Mouse (Mus musculus) right cerebral cortex, postnatal 14 days (tissue): ENCODE results near the gene Trappc6a.
"Not testable (repeated sequence)": the region's sequence is repeated elsewhere in the genome, so short reads cannot be mapped to it uniquely, and the experiment has no call there.

Experiments
- DNase-seq: peaks from one replicate; pipeline ENCODE4 v3.0.0; 2022

The Trappc6a gene

GRCm38 (mm10) chr7:19491731-19492130, 16.5 kb upstream of the Trappc6a start:
- DNase-seq = no peak

GRCm38 (mm10) chr7:19494751-19495474, 13.3 kb upstream of the Trappc6a start:
- no peak for DNase-seq

GRCm38 (mm10) chr7:19495521-19496213, 12.5 kb upstream of the Trappc6a start:
- no peak for DNase-seq

- no peak for DNase-seq
Measured at GRCm38 (mm10) chr7:19496214-19496555, 12.0 kb upstream of the Trappc6a start.

GRCm38 (mm10) chr7:19498326-19498725, 9.9 kb upstream of the Trappc6a start:
- DNase-seq = no peak

GRCm38 (mm10) chr7:19500420-19501363, 7.5 kb upstream of the Trappc6a start:
- no peak for DNase-seq

GRCm38 (mm10) chr7:19501658-19502057, 6.5 kb upstream of the Trappc6a start:
- DNase-seq = no peak

- no peak for DNase-seq
Measured at GRCm38 (mm10) chr7:19503481-19504068, 4.6 kb upstream of the Trappc6a start.

- no peak for DNase-seq
Measured at GRCm38 (mm10) chr7:19506326-19506725, 1.9 kb upstream of the Trappc6a start.

GRCm38 (mm10) chr7:19506969-19507611, 1.1 kb upstream of the Trappc6a start:
- DNase-seq = peak; percentile 76

DNA sequence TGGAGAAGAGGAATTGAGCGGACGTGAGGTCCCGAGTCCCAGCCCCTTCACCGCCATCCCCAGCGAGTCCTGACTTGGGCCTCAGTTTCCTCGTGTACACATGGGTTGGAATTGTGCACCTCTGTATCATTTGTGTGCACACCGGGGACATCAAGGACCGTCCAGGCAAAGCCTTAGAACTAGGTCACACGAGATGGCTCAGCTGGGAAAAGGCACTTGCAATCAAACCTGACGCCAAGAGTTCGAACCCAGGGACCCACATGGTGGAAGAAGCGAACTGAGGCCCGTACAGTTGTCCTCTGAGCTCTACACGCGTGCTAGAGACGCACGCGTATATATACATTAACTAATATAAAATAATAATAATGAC, 598 bp upstream of the Trappc6a start:
- no peak for DNase-seq

GRCm38 (mm10) chr7:19508924-19509568, 851 bp downstream of the Trappc6a start:
- no peak for DNase-seq

GRCm38 (mm10) chr7:19509786-19510185, 1.6 kb downstream of the Trappc6a start:
- no peak for DNase-seq

- DNase-seq = not testable (repeated sequence)
Measured at GRCm38 (mm10) chr7:19511934-19512333, 3.7 kb downstream of the Trappc6a start.

DNA sequence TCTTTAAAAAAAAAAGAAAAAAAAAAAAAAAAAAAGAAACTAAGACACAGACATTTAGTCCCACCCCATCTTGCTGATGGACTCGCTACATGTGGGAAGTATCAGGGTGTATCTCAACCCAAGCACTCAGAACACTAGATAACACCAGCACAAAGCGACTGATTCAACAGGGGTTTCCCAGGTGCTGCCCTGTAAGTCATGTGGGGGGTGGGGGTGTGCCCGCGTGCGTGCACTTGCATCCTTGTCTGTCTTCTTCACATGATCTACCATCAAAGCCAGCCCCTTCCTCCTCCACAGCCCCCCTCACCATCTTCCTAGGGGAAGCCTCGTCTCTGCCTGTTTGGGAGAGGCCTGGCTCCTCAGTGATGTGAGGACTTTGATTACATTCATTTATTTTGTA, 4.2 kb downstream of the Trappc6a start:
- no peak for DNase-seq

DNA sequence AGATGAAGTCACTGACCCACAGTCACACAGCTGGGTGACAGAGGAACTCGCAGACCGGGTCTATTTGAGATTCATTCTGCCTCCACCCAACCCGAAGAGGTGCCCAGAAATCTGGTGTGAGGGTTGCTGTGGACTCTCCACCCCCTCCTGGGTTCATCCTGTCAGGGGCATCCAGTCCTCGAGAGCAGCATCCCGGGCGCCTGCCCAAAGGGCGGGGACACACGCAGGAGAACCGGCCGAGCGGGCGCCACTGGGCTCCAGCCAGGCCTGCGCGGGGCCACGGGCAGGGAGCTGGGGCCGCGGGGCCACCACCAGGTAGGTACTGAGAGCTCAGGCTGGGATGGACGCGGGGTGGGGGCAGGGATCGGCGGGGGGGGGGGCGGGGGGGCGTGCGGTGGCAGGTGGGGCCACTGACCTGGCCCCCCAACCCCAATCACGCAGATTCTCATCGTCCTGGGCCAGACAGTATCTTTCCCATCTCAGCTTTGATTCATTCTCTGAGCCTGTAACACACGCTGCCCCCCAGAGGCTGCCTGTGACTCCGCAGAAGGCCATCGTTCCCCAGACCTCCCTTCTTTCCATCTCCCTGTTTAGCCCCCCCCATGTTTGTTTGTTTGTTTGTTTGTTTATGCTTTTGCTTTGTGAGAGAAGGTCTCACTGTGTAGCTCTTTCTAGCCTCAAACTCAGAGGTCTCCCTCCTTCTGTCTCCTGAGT, 9.6 kb downstream of the Trappc6a start, which contains the start of gene Nkpd1:
TSS of gene Nkpd1 (plus strand) at position 187 of the 714 bp plus-strand sequence.
- no peak for DNase-seq

DNA sequence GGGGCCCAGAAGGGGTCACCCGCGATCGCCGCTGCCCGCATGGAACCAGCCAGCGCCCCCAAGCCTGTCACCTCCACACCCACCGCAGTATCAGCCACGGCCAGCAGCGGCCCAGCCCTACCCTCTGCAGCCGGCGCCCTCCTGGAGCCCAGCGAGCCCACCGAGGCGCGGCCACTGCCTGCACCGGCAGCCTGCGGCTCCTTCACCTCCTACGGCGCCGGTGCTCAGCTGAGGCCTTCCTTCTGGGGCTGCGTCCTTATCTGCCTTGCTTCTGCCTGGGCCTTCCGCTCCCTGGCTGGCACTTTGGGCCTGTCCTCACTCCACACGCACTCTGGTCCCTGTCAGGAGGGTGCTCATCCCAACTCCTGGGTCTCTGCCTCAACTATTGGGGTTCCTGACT, 11.8 kb downstream of the Trappc6a start:
- DNase-seq = no peak

DNA sequence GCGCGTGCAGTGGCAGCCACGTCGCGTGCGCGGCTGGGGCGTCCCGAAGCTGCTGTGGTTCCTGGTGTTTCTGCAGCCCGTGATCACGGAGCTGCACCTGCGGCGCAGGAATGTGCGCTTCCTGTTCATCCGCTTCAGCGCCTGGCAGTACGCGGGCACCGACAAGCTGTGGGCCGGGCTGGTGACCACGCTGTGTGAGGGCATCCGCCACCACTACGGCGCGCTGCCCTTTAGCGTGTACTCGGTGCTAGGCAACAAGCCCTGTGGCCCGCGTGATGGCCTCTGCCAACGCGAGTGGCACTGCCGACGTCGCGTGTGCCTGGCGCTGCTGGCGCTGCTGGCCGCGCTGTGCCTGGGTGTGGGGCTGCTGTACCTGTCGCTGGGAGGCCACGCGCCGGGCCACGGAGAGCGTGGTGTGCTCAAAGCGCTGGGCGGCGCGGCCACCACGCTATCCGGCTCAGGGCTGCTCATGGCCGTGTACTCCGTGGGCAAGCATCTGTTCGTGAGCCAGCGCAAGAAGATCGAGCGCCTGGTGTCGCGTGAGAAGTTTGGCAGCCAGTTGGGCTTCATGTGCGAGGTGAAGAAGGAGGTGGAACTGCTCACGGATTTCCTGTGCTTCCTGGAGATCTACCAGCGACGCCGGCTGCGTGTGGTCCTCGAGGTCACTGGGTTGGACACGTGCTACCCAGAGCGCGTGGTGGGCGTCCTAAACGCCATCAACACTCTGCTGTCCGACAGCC, 15.0 kb downstream of the Trappc6a start:
- DNase-seq = no peak

DNA sequence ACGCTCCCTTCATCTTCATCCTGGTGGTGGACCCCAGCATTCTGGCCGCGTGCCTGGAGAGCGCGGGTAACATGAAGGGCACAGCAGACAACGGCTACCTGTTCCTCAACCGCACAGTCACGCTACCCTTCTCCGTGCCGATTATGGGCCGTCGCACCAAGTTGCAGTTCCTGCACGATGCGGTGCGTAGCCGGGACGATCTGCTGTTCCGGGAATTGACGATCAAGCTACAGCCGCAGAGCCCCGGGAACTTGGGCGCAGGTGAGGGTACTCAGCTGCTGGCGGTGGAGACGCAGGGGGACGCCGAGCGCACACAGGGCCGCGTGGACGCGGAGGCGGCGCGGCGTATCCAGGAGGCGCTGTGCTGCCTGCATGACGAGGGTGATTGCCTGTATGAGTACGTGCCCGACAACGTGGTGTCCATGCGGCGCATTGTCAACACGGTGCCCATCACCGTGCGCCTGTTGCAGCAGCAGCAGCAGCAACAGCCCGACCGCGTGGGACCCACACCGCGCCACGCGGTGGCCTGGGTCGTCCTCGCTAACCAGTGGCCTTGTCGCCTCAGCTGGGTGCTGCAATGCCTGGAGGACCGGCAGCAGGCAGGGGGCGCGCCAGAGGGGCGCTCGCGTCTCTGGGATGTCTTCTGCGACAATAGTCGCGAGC, 15.7 kb downstream of the Trappc6a start:
- DNase-seq = peak; percentile 73
